Mouse (Mus musculus) liver, adult 2 months (tissue): ENCODE results near the gene Jarid2.

Experiments used
- CTCF ChIP-seq: fragments of 200-500 bp; IDR thresholded peaks from 2 replicates; pipeline ENCODE4 v1.5.1; 2011; ENCODE audit warnings: low read depth, low read length, control low read depth
- POLR2A ChIP-seq: fragments of 200-500 bp; IDR thresholded peaks from 2 replicates; pipeline ENCODE4 v1.6.1; 2011; ENCODE audit warnings: low read length, control low read depth; ENCODE audit not compliant: insufficient read depth; ENCODE audit errors: extremely low read depth

GRCm38 (mm10) chr13:44780506-44780905, 51.2 kb downstream of the Jarid2 start:
- TF ChIP-seq CTCF (no peak), POLR2A (no peak)
